Comparison of ENCODE assay signal across 13 mouse cellular contexts in genomic region chrX:49370384-49370783, GRCm38 (mm10).
DNase-seq lines count a peak whose midpoint lies in the region.
"Had no signal": no experiment of that assay in that cellular context is flagged by ENCODE, and none has a peak within 500 bp of the region (broad histone marks: within the 10 kb centered on the region; RNA-seq: fewer than 3 reads in every experiment).

No protein-coding gene starts in this region.

- peak; percentile 11 to 16 for DNase-seq in cerebellum, postnatal 14 days
- no peak for DNase-seq in cerebellum, adult 11-12 months
- peak; percentile 27 for DNase-seq in left cerebral cortex, postnatal 4 days
- DNase-seq in left cerebral cortex, postnatal 10 days (ENCODE audit: extremely low spot score in 1 of 2, low spot score in 2 of 2), result no peak
- peak; percentile 3 for DNase-seq in mesoderm, embryonic 11.5 days (ENCODE audit: low read depth, low spot score)
- no peak for DNase-seq in heart, adult 11 months
- DNase-seq: cerebellum, adult 18-20 months; cerebellum, adult 9-11 months; embryo, embryonic 11 days; gastrocnemius, adult 2 months; gastrocnemius, postnatal 25 days; heart, postnatal 10 days; heart, postnatal 4 days had no signal

- intact Hi-C loops in left cerebral cortex, postnatal 4 days (cut with DNase I), result loop anchor here (10.0 kb wide), 1 partner anchor 1134 kb away; no protein-coding TSS in a partner anchor
- intact Hi-C loops in left cerebral cortex, postnatal 10 days (cut with DNase I), result loop anchor here (10.0 kb wide), 1 partner anchor 1134 kb away; no protein-coding TSS in a partner anchor

Comparison
In these comparisons a context has a peak if more than half of its experiments do, and no peak if none do; other contexts are left out.
1. DNase-seq: peak in cerebellum, postnatal 14 days (2 of 2), left cerebral cortex, postnatal 4 days (single experiment) and mesoderm, embryonic 11.5 days (single experiment); none in cerebellum, adult 11-12 months (single experiment), left cerebral cortex, postnatal 10 days (0 of 2) and heart, adult 11 months (single experiment).